Comparison of ENCODE assay signal across 19 mouse cellular contexts in the genomic region with DNA sequence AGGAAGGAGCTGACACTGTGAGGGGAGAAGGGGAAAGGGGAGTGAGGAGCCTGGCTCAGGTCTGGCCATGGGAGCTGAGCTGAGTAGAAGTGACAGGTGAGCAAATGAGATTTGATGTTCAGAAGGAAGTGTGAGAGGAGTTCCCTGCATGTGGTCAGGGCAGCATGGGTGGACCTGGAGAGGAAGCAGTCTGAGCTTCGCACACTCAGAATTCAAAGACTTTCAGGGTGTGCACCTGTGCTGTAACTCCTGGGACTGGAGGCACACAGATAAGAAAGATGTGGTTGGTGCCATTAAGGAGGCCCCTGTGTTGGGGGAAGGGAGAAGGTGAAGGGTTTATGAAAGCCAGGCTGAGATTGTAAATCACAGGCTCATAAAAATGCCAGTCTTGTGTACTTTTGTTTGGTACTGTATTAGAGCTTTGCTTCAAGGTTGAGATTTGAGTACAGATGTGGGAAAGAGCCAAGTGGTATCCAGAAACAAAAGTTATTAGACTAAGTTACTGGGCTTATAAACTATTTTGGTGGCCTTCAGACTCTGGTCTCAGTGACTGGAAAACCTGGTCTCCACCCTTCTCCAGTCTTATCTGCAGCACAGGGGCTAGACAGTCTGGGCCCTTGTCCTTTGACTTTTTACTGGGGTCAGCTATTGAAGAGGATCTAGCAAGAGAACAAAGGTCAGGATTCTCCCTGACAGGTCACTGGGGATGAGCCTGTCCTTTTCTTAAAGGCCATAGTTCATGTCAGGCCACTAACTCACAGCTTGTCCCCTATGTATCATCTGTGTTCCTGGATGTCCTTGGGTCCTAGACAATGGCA. TPM values are rescaled to one million over a fixed set of nuclear protein-coding genes. Genes with fewer than 3 reads are reported as not detected.
A peak's percentile ranks its signal among the peaks of the same experiment; 100 is the strongest.
DNase-seq lines count a peak whose midpoint lies in the region; ATAC-seq and TF ChIP-seq lines count a peak whose summit lies in the region.
"Had no signal": no experiment of that assay in that cellular context is flagged by ENCODE, and none has a peak within 500 bp of the region (broad histone marks: within the 10 kb centered on the region; RNA-seq: fewer than 3 reads in every experiment).

No protein-coding gene starts in this region.

- intact Hi-C loops in left cerebral cortex, adult 2 months (cut with DNase I), result no loop called here

- no peaks in the 10 kb centered on the region for H3K27me3 ChIP-seq in intestine, postnatal 0 days (replicated peaks; ENCODE audit: control insufficient read depth, insufficient read depth, low read length)
- H3K27me3 ChIP-seq in stomach, postnatal 0 days (ENCODE audit: control insufficient read depth, insufficient read depth, low read length), result no peaks in the 10 kb centered on the region
- H3K27me3 ChIP-seq: embryonic facial prominence, embryonic 15.5 days; forebrain, embryonic 13.5 days; hindbrain, embryonic 12.5 days had no signal

- DNase-seq in cerebellum, postnatal 10 days, result peak; percentile 15 to 17
- no peak for DNase-seq in cerebellum, postnatal 4 days (ENCODE audit: low spot score in 2 of 2)
- DNase-seq in urinary bladder, adult 18-20 months (ENCODE audit: low spot score in 2 of 2), result peak; percentile 11 to 33
- DNase-seq in urinary bladder, postnatal 10 days (ENCODE audit: low spot score), result no peak
- DNase-seq in stomach, postnatal 0 days (ENCODE audit: low spot score), result peak; percentile 35
- DNase-seq in spleen, postnatal 10 days (ENCODE audit: low spot score in 2 of 2), result no peak
- DNase-seq in left cerebral cortex, adult 2 months (ENCODE audit: extremely low spot score in 1 of 2, low spot score in 2 of 2), result no peak
- DNase-seq: cerebellum, postnatal 25 days; heart, adult 2 months; kidney, postnatal 10 days; spleen, adult 18-20 months; thymus, adult 2 months had no signal

- no peak for TF ChIP-seq EP300 in stomach, postnatal 0 days (optimal IDR thresholded peaks at IDR 0.05)

- no peak overlapping the region for H3K4me3 ChIP-seq in intestine, postnatal 0 days (ENCODE audit: low read depth, low read length)
- H3K4me3 ChIP-seq in stomach, postnatal 0 days (ENCODE audit: low read depth, low read length), result no peak overlapping the region
- H3K4me3 ChIP-seq in left cerebral cortex, adult 2 months, result no peak overlapping the region
- H3K4me3 ChIP-seq: embryonic facial prominence, embryonic 15.5 days; forebrain, embryonic 13.5 days; heart, adult 2 months; hindbrain, embryonic 12.5 days; limb, embryonic 12.5 days; midbrain, embryonic 10.5 days had no signal

- no peaks in the 10 kb centered on the region for H3K9me3 ChIP-seq in intestine, postnatal 0 days (ENCODE audit: control insufficient read depth)
- no peaks in the 10 kb centered on the region for H3K9me3 ChIP-seq in stomach, postnatal 0 days (ENCODE audit: control insufficient read depth, low read length)
- H3K9me3 ChIP-seq: embryonic facial prominence, embryonic 15.5 days; forebrain, embryonic 13.5 days; hindbrain, embryonic 12.5 days; limb, embryonic 12.5 days; midbrain, embryonic 10.5 days had no signal

- peak; percentile 98 for ATAC-seq in intestine, postnatal 0 days
- ATAC-seq in stomach, postnatal 0 days (ENCODE audit: low FRiP score, low TSS enrichment), result peak; percentile 81
- ATAC-seq: activated CD4-positive, CD25-positive, alpha-beta regulatory T cell, adult 4 months; forebrain, embryonic 13.5 days had no signal

- no peak for TF ChIP-seq CTCF in intestine, postnatal 0 days (IDR thresholded peaks at IDR 0.05; ENCODE audit: low read depth)
- TF ChIP-seq CTCF in stomach, postnatal 0 days (IDR thresholded peaks at IDR 0.05; ENCODE audit: low read depth), result no peak
- no peak for TF ChIP-seq CTCF in left cerebral cortex, adult 2 months (IDR thresholded peaks at IDR 0.05)

- H3K4me1 ChIP-seq in intestine, postnatal 0 days (replicated peaks; ENCODE audit: control insufficient read depth, insufficient read depth, low read length), result peaks cover 11% of the 10 kb centered on the region; the same call in 1 of the 2 replicates
- H3K4me1 ChIP-seq in stomach, postnatal 0 days (replicated peaks; ENCODE audit: control insufficient read depth, insufficient read depth), result 0 out of 2 replicates have a peak, but pooled peaks cover 2% of the 10 kb centered on the region
- H3K4me1 ChIP-seq: embryonic facial prominence, embryonic 15.5 days had no signal

- 28% methylated on average over 1 of the region's 1 CpGs for WGBS in intestine, postnatal 0 days
- 52% methylated on average over 1 of the region's 1 CpGs for WGBS in stomach, postnatal 0 days

- no peak overlapping the region for H3K4me2 ChIP-seq in intestine, postnatal 0 days (replicated peaks; ENCODE audit: low read depth)
- no peak overlapping the region for H3K4me2 ChIP-seq in stomach, postnatal 0 days (replicated peaks; ENCODE audit: low read depth)
- H3K4me2 ChIP-seq: embryonic facial prominence, embryonic 15.5 days; forebrain, embryonic 13.5 days; hindbrain, embryonic 12.5 days; limb, embryonic 12.5 days had no signal

- peak overlapping the region; percentile 51 for H3K27ac ChIP-seq in intestine, postnatal 0 days (ENCODE audit: low read depth, low read length)
- H3K27ac ChIP-seq in stomach, postnatal 0 days (replicated peaks), result no peak overlapping the region
- H3K27ac ChIP-seq in left cerebral cortex, adult 2 months, result no peak overlapping the region
- H3K27ac ChIP-seq: embryonic facial prominence, embryonic 15.5 days; forebrain, embryonic 13.5 days; heart, adult 2 months; hindbrain, embryonic 12.5 days; limb, embryonic 12.5 days; midbrain, embryonic 10.5 days had no signal

- H3K36me3 ChIP-seq in intestine, postnatal 0 days (ENCODE audit: control insufficient read depth, insufficient read depth), result no peaks in the 10 kb centered on the region
- H3K36me3 ChIP-seq in stomach, postnatal 0 days (ENCODE audit: control insufficient read depth, insufficient read depth, low read length), result no peaks in the 10 kb centered on the region
- H3K36me3 ChIP-seq: embryonic facial prominence, embryonic 15.5 days; hindbrain, embryonic 12.5 days; limb, embryonic 12.5 days; midbrain, embryonic 10.5 days had no signal

- 0 out of 2 replicates have a peak overlapping the region, but pooled peaks have one; percentile 4 for H3K9ac ChIP-seq in intestine, postnatal 0 days (ENCODE audit: low read depth, low read length)
- H3K9ac ChIP-seq in stomach, postnatal 0 days (ENCODE audit: low read length), result no peak overlapping the region
- H3K9ac ChIP-seq: embryonic facial prominence, embryonic 15.5 days; forebrain, embryonic 13.5 days; hindbrain, embryonic 12.5 days; limb, embryonic 12.5 days had no signal

RNA-seq across cellular contexts. Expression of gene Pard3b, which starts 13.0 kb away (rescaled TPM):
- polyA plus RNA-seq in intestine, postnatal 0 days (2015; fragmentation: Nextera tagmentation; extraction: Ambion mirVana), result 17.2 and 20.1 TPM in 2 replicates
- polyA plus RNA-seq in stomach, postnatal 0 days (2015; fragmentation: Nextera tagmentation; extraction: Ambion mirVana), result 13.4 and 13.8 TPM in 2 replicates
- total RNA-seq in left cerebral cortex, adult 2 months (2021), result 1 to 10 TPM; 4.0 to 5.1 TPM
- polyA plus RNA-seq: activated CD4-positive, CD25-positive, alpha-beta regulatory T cell, adult 4 months had no signal

Comparison
In these comparisons a context has a peak if more than half of its experiments do, and no peak if none do; other contexts are left out.
1. DNase-seq: peak in cerebellum, postnatal 10 days (2 of 2), urinary bladder, adult 18-20 months (2 of 2) and stomach, postnatal 0 days (single experiment); none in cerebellum, postnatal 4 days (0 of 2), urinary bladder, postnatal 10 days (single experiment), spleen, postnatal 10 days (0 of 2) and left cerebral cortex, adult 2 months (0 of 2).